Mouse (Mus musculus): ENCODE results near the gene Gm11096.

Gene Gm11096

DNA sequence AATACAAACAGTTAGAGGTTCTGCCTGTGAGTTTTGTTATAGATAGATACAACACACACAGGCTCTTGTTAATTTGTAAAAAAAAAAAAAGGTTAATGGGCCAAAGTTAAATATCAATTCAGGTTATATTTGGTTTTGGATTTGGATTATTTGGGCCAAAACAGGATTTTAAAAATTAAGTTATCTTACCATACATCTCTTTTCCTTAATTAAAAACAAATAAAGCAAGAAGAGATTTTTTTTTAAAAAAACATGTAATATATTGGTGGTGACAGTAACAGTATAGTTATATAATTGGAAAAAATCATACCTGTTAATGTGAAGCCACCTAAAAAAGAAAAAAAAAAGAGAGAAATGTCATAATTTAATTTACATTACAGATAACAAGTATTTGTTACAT lies at the start of gene Gm11096:
TSS of gene Gm11096 (plus strand) at position 301 of the 400 bp plus-strand sequence.
- DNase-seq = no peak

DNA sequence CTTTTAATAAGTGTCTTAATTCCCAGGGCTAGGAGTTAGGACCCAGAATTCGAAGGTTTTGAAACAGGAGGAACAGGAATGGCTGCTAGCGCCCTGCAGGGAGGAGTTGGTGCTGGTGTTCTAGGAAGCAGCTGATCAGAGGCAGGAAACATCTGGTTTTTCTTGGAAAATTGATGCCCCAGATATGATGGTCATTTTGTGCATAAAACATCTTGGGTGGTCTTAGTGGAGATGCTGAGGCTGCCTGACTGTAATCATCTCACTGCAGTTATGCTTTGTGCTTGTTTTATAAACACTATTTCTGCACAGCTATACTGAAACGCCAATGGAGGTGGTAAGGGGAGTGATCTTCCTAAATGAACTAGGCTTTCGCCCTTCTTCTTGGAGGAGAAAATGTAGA lies 48.5 kb upstream of the Gm11096 start:
- no peak for DNase-seq

DNA sequence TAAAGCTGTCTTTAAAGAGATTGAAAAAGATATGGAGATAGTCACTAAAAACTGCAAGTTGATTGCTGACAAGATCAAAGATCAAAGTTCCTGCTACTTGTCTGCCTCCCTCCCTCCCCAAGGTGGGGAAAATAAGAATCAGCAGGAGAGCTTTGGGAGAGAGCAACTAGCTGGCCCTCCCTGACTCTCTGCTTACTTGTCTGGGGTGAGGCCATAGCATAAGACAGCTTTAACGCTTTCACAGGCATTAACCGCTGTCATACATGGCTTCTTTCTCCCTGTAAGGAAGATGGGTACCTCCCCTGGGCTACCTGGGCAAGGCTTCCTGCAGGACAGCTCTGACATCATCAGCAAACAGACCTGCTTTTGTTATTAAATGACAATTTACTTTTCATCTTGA lies 47.4 kb upstream of the Gm11096 start:
- DNase-seq = no peak

DNA sequence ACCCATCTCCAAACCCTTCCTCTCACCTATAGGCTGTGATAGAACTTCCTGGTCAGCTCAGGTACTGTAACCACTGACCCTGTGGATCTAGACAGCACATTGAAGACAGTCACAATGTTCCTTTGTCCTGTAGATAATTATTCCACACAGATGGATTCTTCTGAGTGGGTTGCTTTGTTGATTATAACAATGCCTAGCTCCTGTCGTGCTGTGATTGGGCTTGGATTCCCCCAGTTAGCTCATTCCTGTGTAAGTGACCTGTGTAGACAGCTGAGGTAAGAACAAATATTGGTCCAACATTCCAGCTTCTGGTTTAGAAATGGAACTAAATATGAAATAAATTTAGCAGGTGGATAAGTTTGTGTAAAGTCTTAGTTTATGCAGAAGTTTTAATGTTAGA lies 44.1 kb upstream of the Gm11096 start:
- no peak for DNase-seq

DNA sequence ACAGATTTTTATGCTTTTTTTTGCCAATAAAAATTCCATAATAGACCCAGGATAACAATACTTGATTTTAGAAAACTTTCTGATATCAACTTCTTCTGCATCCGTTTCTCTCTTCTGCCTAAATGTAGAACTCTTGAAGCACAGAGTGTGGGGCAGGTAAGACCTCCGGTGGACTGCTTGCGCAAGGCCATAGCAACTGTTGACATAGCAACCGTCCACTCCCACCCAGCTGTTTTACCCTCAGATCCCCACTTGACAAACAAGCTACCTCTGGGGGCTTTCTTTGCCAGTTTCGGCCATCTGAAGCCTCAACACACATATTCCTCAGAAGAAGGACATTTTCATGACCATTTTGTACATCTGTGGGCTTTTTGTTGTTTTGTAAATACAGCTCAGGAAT lies 41.2 kb upstream of the Gm11096 start:
- no peak for DNase-seq

DNA sequence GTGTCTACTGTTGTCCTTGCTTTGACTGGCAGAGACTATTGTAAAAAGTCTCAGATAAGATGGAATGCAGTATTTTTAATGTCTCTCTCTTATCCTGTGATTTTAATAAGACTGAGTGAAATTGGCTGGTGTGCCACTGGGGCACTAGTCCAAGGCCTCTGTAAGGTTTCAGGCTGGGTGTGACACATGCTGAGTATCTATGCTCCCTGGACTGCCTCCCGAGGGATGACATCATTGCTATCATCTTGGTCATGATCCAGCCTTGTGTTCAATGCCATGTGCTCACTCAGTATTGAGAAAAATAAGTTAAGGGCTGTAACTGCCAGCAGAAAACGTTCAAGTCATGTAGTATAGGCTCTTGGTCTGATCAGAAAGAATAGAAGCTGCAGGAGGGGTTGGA lies 38.9 kb upstream of the Gm11096 start:
- DNase-seq = no peak

DNA sequence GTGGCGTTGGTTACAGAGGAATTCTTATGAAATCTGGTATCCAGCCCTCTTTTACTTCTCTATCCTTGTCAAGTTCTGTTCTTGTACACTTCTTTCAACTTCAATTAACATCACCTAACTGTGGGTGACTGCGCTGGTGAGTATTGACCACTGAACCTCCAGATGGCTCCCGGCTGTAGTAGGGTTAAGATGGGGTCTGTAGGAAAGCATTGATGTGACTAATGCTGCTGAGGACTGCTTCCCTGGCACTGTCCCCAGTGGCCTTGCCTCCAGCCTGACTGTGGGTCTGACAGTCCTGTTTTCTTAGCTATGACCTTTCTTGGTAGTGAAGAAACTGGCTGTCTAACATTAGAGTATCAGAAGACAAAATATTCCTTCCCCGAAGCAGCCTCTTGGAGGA lies 38.4 kb upstream of the Gm11096 start:
- no peak for DNase-seq

DNA sequence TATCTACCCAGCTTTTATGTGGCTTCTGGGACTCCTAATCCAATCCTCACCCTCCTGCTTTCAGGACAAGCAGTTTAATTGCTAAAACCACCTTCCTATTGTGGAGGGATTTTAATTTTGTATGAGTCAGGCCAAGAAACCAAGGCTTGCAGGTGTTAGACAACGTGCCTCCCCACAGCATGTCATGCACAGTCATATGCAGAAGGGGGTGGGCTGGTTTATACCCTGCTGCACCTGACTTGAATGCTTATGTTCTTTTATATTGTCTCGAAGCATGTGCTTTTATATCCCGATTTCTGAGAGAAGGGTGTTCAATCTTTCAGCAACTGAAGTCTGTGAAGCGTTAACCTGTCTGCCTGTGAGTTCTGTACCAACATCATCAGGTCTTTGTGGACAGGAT lies 37.3 kb upstream of the Gm11096 start:
- DNase-seq = no peak

DNA sequence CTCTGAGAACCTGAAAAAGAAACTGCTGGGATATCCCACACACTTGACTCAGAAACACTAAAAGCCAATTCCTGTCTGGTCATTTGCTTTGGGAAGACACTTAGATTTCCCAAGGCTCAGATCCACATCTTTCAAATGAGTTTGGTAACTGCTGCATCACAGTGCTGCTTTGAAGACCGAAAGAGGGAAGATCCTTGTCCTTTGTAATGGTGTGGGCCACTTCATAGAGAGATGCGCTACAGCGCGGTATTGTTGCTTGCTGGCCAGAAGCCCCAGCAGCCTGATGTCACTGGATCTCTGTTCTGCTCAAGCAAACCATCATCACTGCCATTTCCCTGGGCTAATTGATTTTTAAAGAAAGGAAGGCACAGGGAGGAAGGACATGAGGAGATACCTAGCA lies 28.8 kb upstream of the Gm11096 start:
- no peak for DNase-seq

DNA sequence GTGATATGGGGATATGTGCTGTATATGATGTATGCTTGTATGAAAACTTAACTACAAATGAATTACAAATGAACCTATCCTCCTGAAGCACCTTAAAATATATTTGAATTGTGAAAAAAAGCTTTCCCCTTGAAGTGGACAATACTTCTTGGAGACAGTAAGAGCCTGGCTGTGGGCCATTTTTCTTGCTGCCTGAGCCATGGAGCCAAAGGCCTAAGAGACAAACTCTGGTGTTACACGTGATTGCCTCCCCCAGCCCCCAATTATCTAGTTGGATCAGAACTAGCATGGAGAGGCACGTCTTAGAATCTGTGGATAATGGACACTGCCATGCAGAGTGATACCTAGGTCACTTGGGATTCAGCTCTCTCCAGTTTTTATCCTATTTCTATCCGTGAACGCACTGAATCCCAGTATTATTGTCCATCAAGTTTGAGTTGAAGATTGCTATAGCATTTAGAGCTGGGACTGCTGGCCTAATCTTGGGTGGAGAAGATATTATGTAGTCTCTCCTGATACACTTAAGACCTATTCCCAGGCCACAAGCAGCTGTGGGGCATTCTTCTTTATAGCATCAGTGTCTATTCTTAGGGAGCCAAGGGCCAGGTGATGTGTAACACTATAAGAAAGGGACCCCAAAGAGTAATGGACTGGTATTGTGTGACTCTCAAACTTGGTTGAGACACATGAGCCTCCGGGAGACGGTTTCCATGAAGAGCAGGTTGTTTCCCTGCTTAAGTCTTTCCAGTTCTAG lies 25.0 kb upstream of the Gm11096 start:
- no peak for DNase-seq

DNA sequence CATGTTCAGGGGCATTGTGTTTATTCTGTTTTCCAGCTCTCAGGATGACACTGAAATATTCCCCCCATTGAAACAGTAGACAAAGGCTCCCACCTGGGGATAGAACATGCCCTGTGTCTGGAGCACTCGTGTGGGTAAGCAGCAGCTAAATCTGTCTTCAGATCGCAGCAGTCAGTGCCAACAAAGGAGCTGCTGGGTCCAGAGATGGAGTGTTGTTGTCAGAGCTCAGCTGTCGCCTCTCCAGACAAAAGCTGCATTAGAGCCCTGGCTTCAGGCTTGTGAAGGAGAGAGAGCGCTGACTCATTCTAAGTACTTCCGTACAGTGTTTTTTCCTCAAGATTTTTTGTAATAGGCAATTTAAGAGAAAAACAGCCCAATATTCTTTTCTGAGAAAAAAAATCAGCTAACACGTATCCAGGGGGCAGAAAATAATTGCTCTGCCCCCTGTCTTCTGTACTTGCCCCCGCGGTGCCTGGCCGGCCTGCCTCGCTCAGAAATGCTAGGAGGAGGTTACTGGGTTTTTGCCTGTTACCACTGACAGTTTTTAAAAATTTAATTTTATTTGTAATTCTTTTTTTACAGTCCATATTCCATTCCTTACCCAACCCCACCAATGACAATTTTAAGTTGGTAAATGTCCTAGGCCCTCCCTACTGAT lies 21.6 kb upstream of the Gm11096 start:
- DNase-seq = no peak

DNA sequence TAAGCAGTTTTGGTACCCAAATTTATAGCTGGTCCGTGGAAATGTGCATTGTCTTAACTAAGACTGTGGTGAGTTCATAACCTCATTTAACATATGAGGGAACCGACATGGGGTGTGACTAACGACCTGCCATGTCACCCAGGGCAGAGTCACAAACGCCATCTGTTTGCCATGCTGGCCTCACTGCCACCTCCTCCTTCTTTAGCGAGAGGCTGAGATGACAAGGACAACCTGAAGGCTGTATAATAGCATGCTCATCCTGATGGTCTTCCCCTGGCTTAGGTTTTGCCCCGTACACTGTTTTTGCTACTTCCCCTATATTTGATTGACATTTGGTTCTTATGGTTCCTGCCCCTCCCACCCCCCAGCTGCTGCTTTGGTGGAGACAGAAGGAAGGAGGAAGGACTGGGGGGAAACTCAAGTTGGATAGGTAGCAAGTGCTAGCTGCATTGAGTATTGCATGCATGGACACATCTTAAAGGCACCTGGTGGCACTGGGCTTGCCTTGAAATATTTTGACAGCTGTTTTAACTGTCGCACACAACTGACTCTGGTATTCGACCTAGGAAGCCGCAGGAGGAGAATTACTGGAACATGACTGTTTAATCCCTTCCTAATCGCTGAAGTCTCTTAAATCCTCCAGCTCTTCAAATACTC lies 17.2 kb upstream of the Gm11096 start:
- no peak for DNase-seq

DNA sequence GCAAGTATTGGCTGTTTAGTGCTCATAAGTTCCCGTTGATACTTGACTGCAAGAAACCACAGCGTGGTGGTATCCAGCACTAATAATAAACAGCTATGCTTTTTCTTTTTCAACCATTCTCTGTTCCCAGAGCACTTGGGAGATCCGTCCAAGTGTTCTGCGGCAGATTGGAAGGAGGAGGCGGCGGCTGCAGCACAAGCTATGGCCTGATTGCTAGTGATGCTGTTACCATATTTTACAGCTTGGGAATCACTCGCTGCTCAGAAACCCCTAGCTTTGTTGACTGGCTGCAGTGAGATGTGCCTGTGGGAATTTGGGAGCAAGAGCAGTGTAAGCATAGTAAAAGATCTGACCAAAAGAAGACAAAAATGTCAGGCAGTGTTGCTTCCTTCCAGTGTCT lies 14.3 kb upstream of the Gm11096 start:
- DNase-seq = no peak

DNA sequence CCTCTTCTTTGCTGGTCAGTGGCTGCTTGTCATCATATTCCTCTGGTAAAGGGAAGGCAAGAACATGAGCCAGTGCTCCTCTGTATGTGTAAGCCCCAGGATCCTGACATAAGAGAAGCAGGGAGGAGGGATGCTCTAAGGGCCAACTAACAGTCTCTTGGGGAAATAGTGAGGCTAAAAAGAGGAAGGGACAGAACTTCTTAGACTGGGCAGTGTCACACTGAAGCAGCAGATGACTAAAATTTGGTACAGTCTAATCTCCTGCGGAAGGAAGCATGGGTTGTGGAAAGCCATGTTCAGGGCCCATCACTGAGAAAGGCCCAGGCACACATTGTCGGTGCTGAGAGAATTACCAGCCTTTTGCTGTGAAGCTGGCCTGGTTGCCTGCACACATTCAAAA lies 8.8 kb upstream of the Gm11096 start:
- DNase-seq = no peak

DNA sequence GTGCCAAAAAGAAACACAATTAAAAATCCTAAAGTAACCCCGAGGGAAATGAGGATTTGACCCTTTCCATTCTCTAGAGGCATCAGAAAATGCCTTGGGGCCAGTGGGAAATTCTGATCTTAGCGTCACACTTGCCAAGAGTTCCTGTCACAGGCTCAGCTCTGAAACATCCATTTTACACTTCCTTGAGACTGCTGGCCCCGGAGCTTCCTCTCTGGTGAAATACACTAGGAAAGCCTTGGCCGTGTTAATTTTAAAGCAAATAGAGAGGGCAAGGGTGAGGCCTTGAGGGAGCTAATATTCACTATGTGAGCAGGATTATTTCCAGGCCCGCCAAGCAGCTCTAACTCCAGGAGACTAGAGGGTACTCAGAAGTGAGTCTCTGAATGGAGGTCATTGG lies 8.4 kb upstream of the Gm11096 start:
- DNase-seq = no peak

DNA sequence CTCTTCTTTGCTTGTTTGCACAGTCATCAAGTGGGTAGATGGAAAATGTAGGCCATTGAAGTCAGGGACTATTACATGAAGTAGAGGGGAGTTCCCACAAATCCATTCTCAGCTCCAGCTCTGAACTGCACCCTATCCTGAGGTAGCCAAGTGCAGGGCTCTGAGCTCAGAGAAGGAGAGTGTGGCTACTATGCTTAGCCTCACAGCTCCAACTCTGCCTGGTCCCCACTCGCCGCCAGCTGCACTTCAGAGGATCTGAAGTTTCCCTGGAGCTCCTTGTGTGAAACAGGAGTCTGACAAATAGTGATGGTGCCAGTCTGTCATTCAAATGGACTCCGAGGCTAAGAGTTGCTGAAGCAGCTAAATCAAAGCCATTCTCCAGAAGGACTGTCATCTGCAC lies 13.7 kb downstream of the Gm11096 start:
- DNase-seq = no peak

DNA sequence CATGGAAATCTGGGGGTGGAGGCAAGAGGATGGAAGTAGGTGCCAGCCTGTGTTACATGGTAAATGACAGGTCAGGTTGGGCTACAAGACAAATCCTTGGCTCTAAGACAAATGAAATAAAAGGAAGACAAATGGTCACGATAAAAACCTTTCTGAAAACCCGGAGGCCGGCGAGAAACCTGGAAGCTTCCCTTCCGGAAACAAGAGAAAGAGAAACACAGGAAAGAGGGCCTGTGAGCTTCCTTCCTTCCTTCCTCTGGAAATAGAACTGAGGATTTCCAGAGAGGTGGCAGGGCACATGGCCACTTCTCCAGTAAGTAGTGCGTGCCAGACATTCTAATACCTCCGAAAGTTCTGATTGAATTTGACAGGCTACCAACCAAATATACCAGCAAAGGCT lies 14.4 kb downstream of the Gm11096 start:
- no peak for DNase-seq

DNA sequence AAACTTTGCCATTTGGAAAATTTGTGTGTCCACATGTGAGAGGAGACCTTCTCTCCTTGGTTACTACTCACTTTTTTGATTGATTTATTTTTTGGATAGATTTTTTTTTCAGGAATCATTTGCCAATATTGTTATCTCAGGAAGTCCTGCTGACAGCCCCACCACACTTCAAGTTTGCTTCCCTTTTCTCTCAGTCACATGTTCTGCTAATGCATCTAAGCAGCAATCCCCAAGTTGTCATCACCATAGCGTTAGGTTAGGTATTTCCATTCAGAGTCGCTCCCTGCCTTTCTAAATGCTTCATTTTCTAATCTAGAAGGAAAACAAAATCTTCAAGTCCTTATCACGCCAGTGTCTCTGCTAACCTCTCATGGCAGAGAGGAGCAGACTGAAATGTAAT lies 17.8 kb downstream of the Gm11096 start:
- no peak for DNase-seq

DNA sequence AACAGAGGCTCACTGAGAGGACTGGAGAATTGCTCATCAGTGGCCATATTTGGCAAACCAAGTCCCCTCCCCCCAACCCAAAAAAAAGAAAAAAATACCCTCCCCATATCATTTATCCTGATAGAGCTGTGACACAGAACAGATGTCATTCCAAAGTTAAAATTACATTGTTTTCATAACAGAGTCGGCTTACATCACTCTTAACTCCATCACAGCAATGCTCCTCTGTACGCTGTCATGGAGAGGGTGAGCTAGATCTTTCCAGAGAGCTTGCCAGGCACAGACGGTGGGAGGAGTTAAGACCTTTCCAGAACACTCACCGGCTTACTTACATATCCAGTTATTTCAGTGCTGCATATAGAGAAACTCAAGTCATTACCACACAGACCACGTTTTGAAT lies 27.4 kb downstream of the Gm11096 start:
- DNase-seq = no peak

DNA sequence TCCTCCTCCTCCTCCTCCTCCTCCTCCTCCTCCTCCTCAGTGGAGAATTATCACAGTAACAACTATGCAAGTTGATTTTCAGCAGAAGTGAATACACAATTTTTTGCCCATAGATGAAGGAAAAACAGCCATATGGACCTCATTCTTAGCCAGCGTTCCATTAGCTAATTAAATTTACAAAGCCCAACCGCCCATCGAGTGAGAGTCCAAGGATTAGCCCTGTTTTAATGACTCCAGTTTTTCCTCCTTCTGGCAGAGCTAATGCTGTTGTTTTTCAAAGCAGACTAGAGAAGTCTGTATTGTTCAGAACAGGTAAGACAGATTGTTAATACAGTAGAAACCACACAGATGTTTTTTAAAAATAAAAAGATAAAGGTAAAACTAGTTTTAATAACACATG lies 31.8 kb downstream of the Gm11096 start:
- no peak for DNase-seq

DNA sequence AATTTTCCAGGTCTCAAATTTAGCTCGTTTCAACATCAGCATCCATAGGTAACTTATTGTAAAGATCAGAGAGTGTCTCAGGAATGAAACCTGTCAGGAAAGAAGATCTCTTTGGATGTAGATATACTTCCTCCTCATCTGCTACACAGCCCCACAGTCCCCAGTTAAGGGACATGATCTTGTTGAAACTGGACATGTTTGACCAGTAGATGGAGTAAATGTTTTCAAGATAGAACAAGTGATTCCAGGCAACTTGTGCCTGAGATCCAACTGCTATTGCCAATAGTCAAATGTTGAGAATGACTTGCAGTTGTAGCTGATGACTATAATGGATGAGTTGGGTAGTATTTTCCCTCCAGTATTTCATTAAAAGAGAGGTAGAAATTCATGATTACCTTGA lies 35.9 kb downstream of the Gm11096 start:
- no peak for DNase-seq

DNA sequence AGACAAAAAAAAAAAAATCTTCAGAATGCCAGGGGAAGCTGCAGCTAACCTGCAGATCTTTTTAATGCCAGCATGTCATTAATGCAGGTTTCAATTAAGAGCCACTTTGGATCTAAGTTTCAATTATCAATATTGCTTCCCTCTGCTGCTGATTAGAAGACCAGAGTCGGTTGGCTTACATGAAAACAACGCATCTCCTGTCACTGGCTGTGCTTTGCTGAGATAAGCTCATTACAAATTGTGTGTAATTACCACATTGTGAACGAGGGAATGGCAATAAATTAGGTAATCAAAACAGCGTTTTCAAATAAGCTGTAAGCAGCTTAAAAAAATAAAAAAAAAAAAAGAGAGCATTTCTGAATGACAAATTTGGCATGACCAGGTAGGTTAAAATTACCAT lies 38.2 kb downstream of the Gm11096 start:
- no peak for DNase-seq

DNA sequence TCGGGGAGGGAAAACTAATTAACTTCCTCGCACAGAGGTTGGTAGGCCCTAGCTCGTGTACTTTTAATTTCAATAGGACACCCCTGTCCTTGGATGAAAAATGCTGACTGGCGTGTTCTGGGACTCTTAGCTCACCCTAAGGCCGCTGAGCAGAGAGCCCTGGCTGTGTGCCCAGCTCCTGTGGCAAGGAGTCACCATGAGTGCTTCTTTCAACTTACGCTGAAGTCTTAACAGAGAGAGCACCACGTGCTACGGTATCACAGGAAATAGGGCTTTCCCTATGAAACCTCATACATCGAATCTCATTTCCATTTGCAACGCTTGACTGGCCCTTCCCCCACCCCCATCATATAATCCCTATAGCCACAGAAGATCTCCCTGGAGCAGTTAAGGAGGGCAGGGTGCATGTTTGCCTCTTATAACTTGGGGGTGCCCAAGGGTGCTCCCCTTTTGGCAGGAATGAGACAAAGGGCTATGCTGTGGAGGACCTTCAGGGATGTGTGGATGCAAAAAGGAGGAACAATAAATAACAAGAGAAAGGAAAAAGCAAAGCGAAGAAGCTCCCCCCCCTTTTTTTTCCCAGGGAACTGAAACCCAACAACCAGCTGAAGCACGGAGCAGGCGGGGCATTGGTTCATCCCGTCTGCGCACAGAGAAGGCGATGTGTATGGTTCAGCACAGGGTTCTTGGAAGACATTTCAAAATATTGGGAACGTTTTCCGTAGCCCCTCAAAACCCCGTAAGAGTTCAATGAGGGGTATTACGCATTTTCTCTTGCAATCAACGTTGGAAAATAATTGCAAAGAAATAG lies 39.0 kb downstream of the Gm11096 start:
- peak; percentile 3 for DNase-seq
